Mouse (Mus musculus) megakaryocyte-erythroid progenitor cell, adult 5-6 weeks (primary cell): ENCODE data around the gene Klk12. TPM values are rescaled to one million over a fixed set of nuclear protein-coding genes. Genes with fewer than 3 reads are reported as not detected.

Source experiments
- ATAC-seq: replicated peaks from 2 replicates; pipeline ENCODE4 v1.8.0; 2016; ENCODE audit warnings: mild to moderate bottlenecking, inconsistent platforms; ENCODE audit not compliant: severe bottlenecking, poor library complexity, low FRiP score, low TSS enrichment
- total RNA-seq, 2 experiments: library from RNA; stranded (forward) in 1 of 2; stranded (reverse) in 1 of 2; fragments of 200-1000, 215-1000 nt in 1 of 2; fragments of >200 nt in 1 of 2; fragmentation: Nextera tagmentation in 1 of 2; gene quantifications; 2 replicates each; pipeline ENCODE4 v1.2.3; 2014 to 2017

Gene Klk12
- total RNA-seq (2014; fragmentation: Nextera tagmentation) (not detected in 2 replicates), total RNA-seq (2017) (not detected in 2 replicates)

DNA sequence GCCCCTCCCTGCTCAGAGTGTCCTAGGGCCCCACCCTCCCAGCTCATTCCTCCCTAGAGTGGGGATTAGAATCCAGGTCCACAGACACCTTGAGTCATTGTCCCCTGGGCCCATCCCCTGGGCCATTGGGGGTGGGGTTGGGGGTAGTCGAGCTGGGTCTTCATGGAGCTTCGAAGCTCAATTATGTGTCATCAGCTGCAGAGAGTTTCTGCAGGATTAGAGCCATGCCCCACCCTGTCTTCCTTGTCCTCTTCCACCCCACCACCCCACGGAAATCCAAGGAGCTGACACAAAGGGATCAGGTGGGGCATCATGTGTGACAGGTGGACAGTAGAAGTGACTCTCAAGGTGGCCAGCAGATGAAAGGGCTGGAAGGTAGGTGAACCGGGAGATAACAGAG lies at the start of gene Klk12:
Gene Klk12, plus strand, starts transcription at position 301 of the 400 bp plus-strand sequence.
- ATAC-seq: no peak

- no peak for ATAC-seq
Observed at GRCm38 (mm10) chr7:43747788-43748187, 20.9 kb upstream of the Klk12 start.

DNA sequence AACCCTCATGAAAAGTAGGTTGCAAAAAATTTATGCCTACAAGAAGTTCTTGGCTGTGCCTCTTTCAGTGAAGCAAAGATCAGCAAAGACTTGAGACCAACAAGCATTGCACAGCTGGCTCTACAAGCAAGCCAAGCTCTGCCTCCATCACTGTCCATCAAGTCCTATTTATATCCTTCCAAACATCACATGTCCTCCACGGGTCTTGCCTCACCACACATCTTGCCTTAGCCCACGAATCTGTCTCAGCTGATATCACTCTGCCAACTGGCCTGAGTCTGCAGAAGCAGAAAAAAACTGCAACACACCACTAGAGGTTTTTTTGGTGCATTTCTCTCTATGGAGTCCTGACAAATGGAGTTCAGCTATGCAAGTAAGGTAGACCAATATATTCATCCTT lies 15.9 kb upstream of the Klk12 start:
- no peak for ATAC-seq

GRCm38 (mm10) chr7:43766484-43766883 lies 2.2 kb upstream of the Klk12 start:
- no peak for ATAC-seq

DNA sequence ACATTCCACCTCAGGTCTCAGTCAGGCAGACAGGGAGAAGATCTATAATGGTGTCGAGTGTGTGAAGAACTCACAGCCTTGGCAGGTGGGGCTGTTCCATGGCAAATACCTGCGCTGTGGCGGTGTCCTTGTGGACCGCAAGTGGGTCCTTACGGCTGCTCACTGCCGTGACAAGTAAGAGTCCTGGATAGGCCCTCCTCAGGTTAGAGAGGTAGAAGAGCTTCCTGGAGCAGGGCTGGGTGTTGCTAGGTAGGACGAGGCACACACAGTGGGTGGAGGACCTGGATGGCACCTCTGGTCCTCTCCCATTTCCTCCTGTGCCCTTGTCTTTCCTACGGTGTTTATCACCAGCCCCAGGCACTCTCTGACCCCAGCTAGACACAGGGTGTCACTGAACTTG lies 939 bp downstream of the Klk12 start:
- ATAC-seq: no peak

DNA sequence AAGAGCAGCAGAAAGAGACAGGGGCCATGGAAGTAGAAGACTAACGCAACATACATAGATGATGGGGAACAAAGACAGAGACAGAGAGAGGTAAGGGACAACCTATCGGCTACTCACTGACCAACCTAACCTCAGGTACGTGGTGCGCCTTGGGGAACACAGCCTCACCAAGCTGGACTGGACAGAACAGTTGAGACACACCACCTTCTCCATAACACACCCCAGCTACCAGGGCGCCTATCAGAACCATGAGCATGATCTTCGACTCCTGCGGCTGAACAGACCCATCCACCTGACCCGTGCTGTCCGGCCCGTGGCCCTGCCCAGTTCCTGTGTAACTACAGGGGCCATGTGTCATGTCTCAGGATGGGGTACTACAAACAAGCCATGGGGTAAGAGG lies 2.0 kb downstream of the Klk12 start:
- no peak for ATAC-seq

- ATAC-seq: no peak
Observed at GRCm38 (mm10) chr7:43771916-43772315, 3.2 kb downstream of the Klk12 start.

- no peak for ATAC-seq
Observed at GRCm38 (mm10) chr7:43772901-43773300, 4.2 kb downstream of the Klk12 start.

GRCm38 (mm10) chr7:43774364-43774763 lies 5.7 kb downstream of the Klk12 start, which contains the start of gene Klk11:
Gene Klk11 (plus strand): TSS chr7:43774604.
- ATAC-seq: no peak

DNA sequence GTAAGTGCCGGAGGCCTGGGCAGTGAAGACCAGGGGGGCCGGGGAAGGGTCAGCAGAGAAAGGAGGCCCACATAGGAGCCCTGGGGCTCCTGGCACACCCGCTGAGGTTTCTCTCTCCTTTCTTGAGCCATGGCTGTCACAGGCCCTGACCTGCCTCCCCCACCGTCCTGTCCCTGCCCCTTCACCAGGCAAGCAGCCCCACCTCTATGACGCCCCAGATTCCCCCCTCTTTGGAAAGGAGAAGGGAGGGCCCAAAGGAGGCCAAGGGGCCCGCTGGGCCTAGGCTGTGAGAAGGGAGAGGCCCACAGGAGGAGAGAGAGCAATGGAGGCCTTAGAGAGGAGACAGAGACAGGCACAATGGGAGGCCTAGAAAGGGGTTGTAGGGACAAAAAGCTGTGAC lies 6.1 kb downstream of the Klk12 start:
- ATAC-seq: no peak

- no peak for ATAC-seq
Observed at GRCm38 (mm10) chr7:43775311-43776057, 6.8 kb downstream of the Klk12 start.

DNA sequence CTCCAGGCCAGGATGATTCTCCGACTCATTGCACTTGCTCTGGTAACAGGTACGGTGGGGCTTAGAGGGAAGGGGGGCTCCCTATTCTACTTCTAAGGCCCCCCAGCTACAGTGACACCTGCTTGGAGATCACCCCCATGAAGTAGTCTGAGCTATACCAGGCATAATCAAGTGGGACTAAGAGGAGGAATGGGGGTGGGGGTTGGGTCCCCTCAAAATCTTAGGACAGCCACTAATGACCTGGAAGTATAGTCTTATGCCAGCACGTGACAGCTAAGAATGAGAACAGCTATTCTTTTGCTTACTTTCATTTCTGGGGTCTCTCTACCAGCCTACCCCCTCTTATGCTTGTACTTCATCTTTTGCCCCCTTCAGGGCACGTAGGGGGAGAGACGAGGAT lies 7.8 kb downstream of the Klk12 start:
- ATAC-seq: no peak

- ATAC-seq: no peak
Observed at GRCm38 (mm10) chr7:43777423-43777822, 8.7 kb downstream of the Klk12 start.

- ATAC-seq: no peak
Observed at GRCm38 (mm10) chr7:43778176-43778970, 9.7 kb downstream of the Klk12 start.

DNA sequence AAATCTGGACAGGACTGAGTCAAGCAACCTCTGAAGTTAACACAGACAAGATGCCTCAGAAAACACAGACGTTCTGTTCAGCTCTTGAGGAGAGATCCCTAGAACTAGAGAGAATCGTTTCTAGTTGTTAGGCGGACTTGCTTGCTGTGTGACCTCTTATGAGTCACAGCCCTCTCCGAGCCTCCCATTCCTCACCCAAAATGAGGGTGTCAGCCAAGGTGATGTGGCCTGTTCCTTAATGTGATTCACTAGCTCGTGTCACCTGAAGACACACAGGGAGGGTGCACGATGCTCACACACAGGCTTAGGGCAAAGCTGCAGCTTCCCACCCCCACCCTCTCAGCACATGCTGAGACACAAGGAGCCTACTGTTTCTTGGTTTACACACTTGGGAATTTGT lies 11.5 kb downstream of the Klk12 start:
- ATAC-seq: no peak

DNA sequence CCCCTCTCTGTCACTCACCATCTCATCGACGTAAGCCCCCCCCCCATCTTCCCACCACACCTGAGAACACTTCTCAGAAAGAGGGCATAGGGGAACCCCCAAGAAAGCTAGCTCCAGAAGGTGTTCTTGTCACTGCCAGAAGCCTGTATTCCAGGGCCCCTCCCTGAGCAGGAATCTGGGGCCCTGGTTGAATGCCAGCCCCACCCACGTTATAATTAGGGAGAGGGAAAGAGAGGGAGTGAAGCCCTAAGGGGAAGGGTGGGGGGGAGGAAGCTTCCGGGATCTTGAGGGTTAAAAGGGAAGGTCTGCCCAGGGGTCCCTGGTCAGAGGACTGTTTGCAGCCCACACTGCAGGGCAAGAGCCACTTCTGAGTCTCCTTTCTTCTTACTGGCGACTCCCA lies 12.0 kb downstream of the Klk12 start, which contains the start of gene Klk10:
Gene Klk10, plus strand, starts transcription at position 290 of the 400 bp plus-strand sequence.
- no peak for ATAC-seq

DNA sequence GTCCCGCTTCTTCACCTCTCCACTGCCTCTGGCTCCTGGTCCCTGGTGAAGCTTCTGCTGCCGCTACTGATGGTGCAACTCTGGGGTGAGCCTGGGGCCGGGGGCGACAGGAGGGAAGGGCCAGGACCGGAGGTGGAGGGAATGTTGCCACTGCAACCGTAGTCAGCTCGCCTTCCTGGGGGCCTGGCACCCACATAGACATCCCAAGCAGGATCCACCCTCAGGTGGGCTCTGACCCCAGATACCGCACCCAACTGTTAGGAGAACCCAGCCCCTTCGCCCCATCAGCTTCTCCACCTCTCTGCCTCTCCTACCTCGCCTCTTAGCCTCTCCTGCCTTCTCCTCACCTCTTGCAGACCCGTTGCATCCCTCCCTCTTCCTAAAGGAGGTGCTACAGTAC lies 12.8 kb downstream of the Klk12 start:
- ATAC-seq: no peak

DNA sequence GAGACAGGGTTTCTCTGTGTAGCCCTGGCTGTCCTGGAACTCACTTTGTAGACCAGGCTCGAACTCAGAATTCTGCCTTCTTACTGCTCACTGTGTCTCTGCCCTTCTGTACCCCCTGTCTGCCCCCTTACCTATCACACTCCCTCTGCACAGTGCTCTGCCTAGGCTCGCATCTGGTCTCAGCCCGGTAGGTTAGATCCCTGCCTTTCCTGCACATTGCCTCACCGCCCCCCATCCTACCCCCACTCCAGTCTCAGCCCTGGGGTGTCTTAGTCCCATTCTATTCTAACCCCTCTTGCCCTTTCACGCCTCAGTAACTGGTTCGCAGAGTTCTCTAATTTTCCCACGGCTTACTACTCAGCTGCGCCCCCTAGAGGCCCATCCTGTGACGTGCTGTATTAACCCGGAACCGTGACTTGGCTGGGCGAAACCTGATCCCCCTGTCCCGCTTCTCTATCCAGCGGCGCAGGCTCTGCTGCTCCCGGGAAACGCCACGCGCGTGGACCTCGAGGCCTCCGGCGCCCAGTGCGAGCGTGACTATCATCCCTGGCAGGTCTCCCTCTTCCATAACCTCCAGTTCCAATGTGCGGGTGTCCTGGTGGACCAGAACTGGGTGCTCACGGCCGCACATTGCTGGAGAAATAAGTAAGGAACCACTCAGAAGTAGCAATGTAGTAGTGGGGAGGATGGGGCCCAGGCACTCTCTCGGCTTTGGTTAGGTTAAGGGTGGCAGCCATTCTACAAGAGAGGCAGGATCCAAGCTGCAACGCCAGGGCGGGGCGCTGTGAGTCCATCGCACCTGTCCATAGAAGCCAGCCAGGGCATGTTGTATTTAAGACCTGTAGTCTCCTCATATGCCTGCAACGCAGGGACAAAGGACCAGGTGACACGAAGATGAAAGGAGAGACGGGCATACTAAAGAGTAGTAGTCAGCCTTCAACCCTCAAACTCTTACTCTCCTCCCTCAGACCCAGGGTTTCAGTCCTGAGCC lies 13.9 kb downstream of the Klk12 start:
- ATAC-seq: peak; percentile 87

- no peak for ATAC-seq
Observed at GRCm38 (mm10) chr7:43785286-43785685, 16.6 kb downstream of the Klk12 start.

- no peak for ATAC-seq
Observed at GRCm38 (mm10) chr7:43788096-43788495, 19.4 kb downstream of the Klk12 start.
